Mouse (Mus musculus): ENCODE data around the gene Gm28047. TPM values are rescaled to one million over a fixed set of nuclear protein-coding genes. Genes with fewer than 3 reads are reported as not detected.

Gene Gm28047
- polyA plus RNA-seq, 1 experiment, result not detected

DNA sequence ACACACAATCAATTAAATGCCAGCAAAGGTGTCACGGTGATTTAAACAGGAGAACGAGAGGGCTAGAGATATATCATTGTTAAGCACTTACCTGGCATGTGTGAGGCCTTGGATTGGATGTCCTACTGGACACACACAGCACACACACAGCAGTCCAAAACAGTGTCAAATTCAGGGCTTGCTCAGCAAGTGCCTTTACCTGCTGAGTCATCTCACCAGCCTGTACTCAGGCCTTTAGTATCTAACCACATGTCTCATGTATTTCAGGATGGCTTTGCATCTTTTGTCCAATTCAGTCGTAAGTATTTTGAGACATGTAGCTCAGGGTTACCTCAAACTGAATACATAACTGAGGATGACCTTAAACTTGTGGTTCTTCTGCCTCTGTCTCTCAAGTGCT lies 26.2 kb upstream of the Gm28047 start:
- no peaks in the 10 kb centered on the region for H3K79me3 ChIP-seq (ENCODE audit: low read depth)
- H3K4me3 ChIP-seq (ENCODE audit: insufficient read depth, poor library complexity, severe bottlenecking), result no peak overlapping the region
- H3ac ChIP-seq (ENCODE audit: control insufficient read depth, insufficient read length, low read depth), result no peak overlapping the region
- no peaks in the 10 kb centered on the region for H3K36me3 ChIP-seq (ENCODE audit: control insufficient read depth, insufficient read depth)
- H3K27me3 ChIP-seq (ENCODE audit: control insufficient read depth, insufficient read depth, insufficient read length), result no peaks in the 10 kb centered on the region
- H3K79me2 ChIP-seq (ENCODE audit: control insufficient read depth, insufficient read depth), result no peaks in the 10 kb centered on the region
- TF ChIP-seq FOSL1 (IDR thresholded peaks at IDR 0.05; ENCODE audit: insufficient read depth, low read length, poor library complexity, severe bottlenecking) (peak; percentile 14), MAX (IDR thresholded peaks at IDR 0.05) (peak; percentile 82), CTCF (IDR thresholded peaks at IDR 0.05; ENCODE audit: control insufficient read depth, insufficient read depth, insufficient read length) (no peak)

DNA sequence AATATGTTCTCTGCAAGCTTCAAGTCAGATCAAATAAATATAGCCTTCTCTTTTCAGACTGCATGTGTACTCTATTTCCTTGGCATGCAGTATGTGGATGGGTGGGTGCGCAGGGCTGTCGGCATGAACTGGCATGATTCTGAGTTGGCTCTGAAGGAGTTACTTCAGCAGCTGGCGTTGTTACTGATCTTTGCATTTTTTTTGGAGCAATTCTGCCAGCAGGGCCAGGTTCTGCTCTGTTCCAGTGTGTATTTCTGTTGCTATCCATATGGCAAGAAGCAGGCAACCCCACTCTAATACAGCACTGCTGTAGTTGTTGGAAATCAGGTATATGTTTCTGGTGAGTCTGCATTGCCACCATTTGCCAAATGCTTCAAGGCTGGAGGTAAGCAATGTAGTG lies 10.9 kb upstream of the Gm28047 start:
- no peak overlapping the region for H3ac ChIP-seq (ENCODE audit: control insufficient read depth, insufficient read length, low read depth)
- no peaks in the 10 kb centered on the region for H3K27me3 ChIP-seq (ENCODE audit: control insufficient read depth, insufficient read depth, insufficient read length)
- TF ChIP-seq USF1 (IDR thresholded peaks at IDR 0.05; ENCODE audit: low read depth) (no peak), MYOG (IDR thresholded peaks at IDR 0.05; ENCODE audit: control insufficient read depth, extremely low read depth, insufficient read length) (no peak), FOSL1 (IDR thresholded peaks at IDR 0.05; ENCODE audit: insufficient read depth, low read length, poor library complexity, severe bottlenecking) (no peak), MAX (IDR thresholded peaks at IDR 0.05) (no peak), CTCF (IDR thresholded peaks at IDR 0.05; ENCODE audit: control insufficient read depth, insufficient read depth, insufficient read length) (no peak), CEBPB (IDR thresholded peaks at IDR 0.05; ENCODE audit: low read depth) (no peak), MYOD1 (IDR thresholded peaks at IDR 0.05; ENCODE audit: control insufficient read depth, insufficient read length, low read depth) (no peak)
- no peak overlapping the region for H3K4me3 ChIP-seq (ENCODE audit: insufficient read depth, poor library complexity, severe bottlenecking)
- no peaks in the 10 kb centered on the region for H3K79me2 ChIP-seq (ENCODE audit: control insufficient read depth, insufficient read depth)
- H3K79me3 ChIP-seq (ENCODE audit: low read depth), result no peaks in the 10 kb centered on the region
- H3K36me3 ChIP-seq (ENCODE audit: control insufficient read depth, insufficient read depth), result no peaks in the 10 kb centered on the region

- Histone ChIP-seq H3ac (ENCODE audit: control insufficient read depth, insufficient read length, low read depth) (no peak overlapping the region), H3K4me3 (ENCODE audit: insufficient read depth, poor library complexity, severe bottlenecking) (no peak overlapping the region), H3K36me3 (ENCODE audit: control insufficient read depth, insufficient read depth) (no peaks in the 10 kb centered on the region), H3K79me3 (ENCODE audit: low read depth) (no peaks in the 10 kb centered on the region), H3K27me3 (ENCODE audit: control insufficient read depth, insufficient read depth, insufficient read length) (no peaks in the 10 kb centered on the region), H3K79me2 (ENCODE audit: control insufficient read depth, insufficient read depth) (no peaks in the 10 kb centered on the region)
- TF ChIP-seq MYOD1 (IDR thresholded peaks at IDR 0.05; ENCODE audit: control insufficient read depth, insufficient read length, low read depth) (no peak), MAX (IDR thresholded peaks at IDR 0.05) (no peak), CEBPB (IDR thresholded peaks at IDR 0.05; ENCODE audit: low read depth) (no peak), MYOG (IDR thresholded peaks at IDR 0.05; ENCODE audit: control insufficient read depth, extremely low read depth, insufficient read length) (no peak), FOSL1 (IDR thresholded peaks at IDR 0.05; ENCODE audit: insufficient read depth, low read length, poor library complexity, severe bottlenecking) (no peak), CTCF (IDR thresholded peaks at IDR 0.05; ENCODE audit: control insufficient read depth, insufficient read depth, insufficient read length) (no peak), USF1 (IDR thresholded peaks at IDR 0.05; ENCODE audit: low read depth) (no peak)
These were observed 9.8 kb upstream of the Gm28047 start for GRCm38 (mm10) chr15:102634684-102635083.

- Histone ChIP-seq H3K36me3 (ENCODE audit: control insufficient read depth, insufficient read depth) (peaks cover 9% of the 10 kb centered on the region), H3K79me3 (ENCODE audit: low read depth) (peaks cover 40% of the 10 kb centered on the region), H3K27me3 (ENCODE audit: control insufficient read depth, insufficient read depth, insufficient read length) (no peaks in the 10 kb centered on the region), H3K79me2 (ENCODE audit: control insufficient read depth, insufficient read depth) (peaks cover 43% of the 10 kb centered on the region), H3K4me3 (ENCODE audit: insufficient read depth, poor library complexity, severe bottlenecking) (peak overlapping the region; percentile 73), H3ac (ENCODE audit: control insufficient read depth, insufficient read length, low read depth) (peak overlapping the region; percentile 80)
- TF ChIP-seq CTCF (IDR thresholded peaks at IDR 0.05; ENCODE audit: control insufficient read depth, insufficient read depth, insufficient read length) (no peak), CEBPB (IDR thresholded peaks at IDR 0.05; ENCODE audit: low read depth) (peak; percentile 63), FOSL1 (IDR thresholded peaks at IDR 0.05; ENCODE audit: insufficient read depth, low read length, poor library complexity, severe bottlenecking) (no peak)
These were observed 804 bp upstream of the Gm28047 start for GRCm38 (mm10) chr15:102625687-102626055.

- peak overlapping the region; percentile 89 for H3ac ChIP-seq (ENCODE audit: control insufficient read depth, insufficient read length, low read depth)
- H3K27me3 ChIP-seq (ENCODE audit: control insufficient read depth, insufficient read depth, insufficient read length), result no peaks in the 10 kb centered on the region
- H3K36me3 ChIP-seq (ENCODE audit: control insufficient read depth, insufficient read depth), result peaks cover 19% of the 10 kb centered on the region
- peak overlapping the region; percentile 73 for H3K4me3 ChIP-seq (ENCODE audit: insufficient read depth, poor library complexity, severe bottlenecking)
- peaks cover 56% of the 10 kb centered on the region for H3K79me2 ChIP-seq (ENCODE audit: control insufficient read depth, insufficient read depth)
- no peak for TF ChIP-seq FOSL1 (IDR thresholded peaks at IDR 0.05; ENCODE audit: insufficient read depth, low read length, poor library complexity, severe bottlenecking)
- no peak for TF ChIP-seq MYOD1 (IDR thresholded peaks at IDR 0.05; ENCODE audit: control insufficient read depth, insufficient read length, low read depth)
- no peak for TF ChIP-seq CEBPB (IDR thresholded peaks at IDR 0.05; ENCODE audit: low read depth)
- TF ChIP-seq CTCF (IDR thresholded peaks at IDR 0.05; ENCODE audit: control insufficient read depth, insufficient read depth, insufficient read length), result no peak
- TF ChIP-seq MAX (IDR thresholded peaks at IDR 0.05), result no peak
- TF ChIP-seq USF1 (IDR thresholded peaks at IDR 0.05; ENCODE audit: low read depth), result no peak
- no peak for TF ChIP-seq MYOG (IDR thresholded peaks at IDR 0.05; ENCODE audit: control insufficient read depth, extremely low read depth, insufficient read length)
- peaks cover 49% of the 10 kb centered on the region for H3K79me3 ChIP-seq (ENCODE audit: low read depth)
These were observed 437 bp downstream of the Gm28047 start for GRCm38 (mm10) chr15:102624291-102624969.

- peaks cover 69% of the 10 kb centered on the region for H3K79me2 ChIP-seq (ENCODE audit: control insufficient read depth, insufficient read depth)
- H3K4me3 ChIP-seq (ENCODE audit: insufficient read depth, poor library complexity, severe bottlenecking), result no peak overlapping the region
- H3ac ChIP-seq (ENCODE audit: control insufficient read depth, insufficient read length, low read depth), result no peak overlapping the region
- no peaks in the 10 kb centered on the region for H3K27me3 ChIP-seq (ENCODE audit: control insufficient read depth, insufficient read depth, insufficient read length)
- TF ChIP-seq FOSL1 (IDR thresholded peaks at IDR 0.05; ENCODE audit: insufficient read depth, low read length, poor library complexity, severe bottlenecking), result no peak
- no peak for TF ChIP-seq MYOD1 (IDR thresholded peaks at IDR 0.05; ENCODE audit: control insufficient read depth, insufficient read length, low read depth)
- no peak for TF ChIP-seq CTCF (IDR thresholded peaks at IDR 0.05; ENCODE audit: control insufficient read depth, insufficient read depth, insufficient read length)
- peak; percentile 86 for TF ChIP-seq CEBPB (IDR thresholded peaks at IDR 0.05; ENCODE audit: low read depth)
- TF ChIP-seq MAX (IDR thresholded peaks at IDR 0.05), result no peak
- peaks cover 21% of the 10 kb centered on the region for H3K36me3 ChIP-seq (ENCODE audit: control insufficient read depth, insufficient read depth)
- peaks cover 60% of the 10 kb centered on the region for H3K79me3 ChIP-seq (ENCODE audit: low read depth)
These were observed 1.7 kb downstream of the Gm28047 start for GRCm38 (mm10) chr15:102623121-102623520.
